Mouse (Mus musculus) neural tube, embryonic 14.5 days (tissue): Measurements from ENCODE around the gene Rimbp2. TPM values are rescaled to one million over a fixed set of nuclear protein-coding genes. Genes with fewer than 3 reads are reported as not detected.
"Not testable (repeated sequence)": the region's sequence is repeated elsewhere in the genome, so short reads cannot be mapped to it uniquely, and the experiment has no call there.

Source experiments
- ATAC-seq: fragments of 200-750 bp; cut with Nextera tagmentation; 2 replicates; pipeline ENCODE4 v1.8.0; 2017; ENCODE audit warnings: low read depth, mild to moderate bottlenecking, moderate TSS enrichment, moderate library complexity
- H3K27ac ChIP-seq: fragments of 300-500 bp; sonication (generic); 2 replicates; pipeline ENCODE4 v1.5.1; 2014; ENCODE audit warnings: low read depth, mild to moderate bottlenecking, control low read depth, low read length, moderate library complexity, mixed read lengths
- H3K27me3 ChIP-seq: fragments of 300-500 bp; sonication (generic); 2 replicates; pipeline ENCODE4 v1.6.1; 2014; ENCODE audit warnings: low read length; ENCODE audit not compliant: control insufficient read depth, insufficient read depth
- H3K36me3 ChIP-seq: fragments of 300-500 bp; sonication (generic); 2 replicates; pipeline ENCODE4 v1.6.1; 2014; ENCODE audit warnings: low read length, mixed read lengths; ENCODE audit not compliant: control insufficient read depth, insufficient read depth
- H3K4me1 ChIP-seq: fragments of 300-500 bp; sonication (generic); 2 replicates; pipeline ENCODE4 v1.6.1; 2014; ENCODE audit warnings: low read length; ENCODE audit not compliant: control insufficient read depth, insufficient read depth
- H3K4me2 ChIP-seq: fragments of 300-500 bp; sonication (generic); 2 replicates; pipeline ENCODE4 v1.6.1; 2014; ENCODE audit warnings: mild to moderate bottlenecking, low read depth, low read length, control low read depth
- H3K4me3 ChIP-seq: fragments of 300-500 bp; sonication (generic); 2 replicates; pipeline ENCODE4 v1.5.1; 2014; ENCODE audit warnings: low read depth, low read length, control low read depth, mixed read lengths
- H3K9ac ChIP-seq: fragments of 300-500 bp; sonication (generic); replicated peaks from 2 replicates; pipeline ENCODE4 v1.6.1; 2014; ENCODE audit warnings: low read depth, mild to moderate bottlenecking, control low read depth, low read length, mixed read lengths
- H3K9me3 ChIP-seq: fragments of 300-500 bp; sonication (generic); 2 replicates; pipeline ENCODE4 v1.6.1; 2016; ENCODE audit warnings: low read length; ENCODE audit not compliant: control insufficient read depth
- WGBS: fragments of 180-500 bp; shearing (Covaris S2); extraction: QIAGEN DNeasy Blood & Tissue Kit; methylation state at CpG from one replicate; pipeline ENCODE4 v1.1.7; 2014; 5-methylcytosine and 5-hydroxymethylcytosine counted together
- polyA plus RNA-seq: library from polyadenylated mRNA; unstranded; fragments of >200 nt; fragmentation: Nextera tagmentation; extraction: Ambion mirVana; gene quantifications from 2 replicates; pipeline ENCODE4 v1.2.1, GENCODE M21; 2014

Gene Rimbp2
- polyA plus RNA-seq, 1 experiment from 2014 or later = 8.0 TPM

GRCm38 (mm10) chr5:128735921-128736320 lies 217.4 kb downstream of the Rimbp2 start:
- H3K4me1 ChIP-seq = no peaks in the 10 kb centered on the region
- no peak overlapping the region for H3K4me3 ChIP-seq
- no peak overlapping the region for H3K9ac ChIP-seq
- H3K9me3 ChIP-seq = no peaks in the 10 kb centered on the region
- WGBS = 85% methylated on average over 22 of the region's 22 CpGs
- H3K36me3 ChIP-seq = no peaks in the 10 kb centered on the region
- ATAC-seq = no peak
- no peak overlapping the region for H3K27ac ChIP-seq
- no peak overlapping the region for H3K4me2 ChIP-seq
- no peaks in the 10 kb centered on the region for H3K27me3 ChIP-seq

DNA sequence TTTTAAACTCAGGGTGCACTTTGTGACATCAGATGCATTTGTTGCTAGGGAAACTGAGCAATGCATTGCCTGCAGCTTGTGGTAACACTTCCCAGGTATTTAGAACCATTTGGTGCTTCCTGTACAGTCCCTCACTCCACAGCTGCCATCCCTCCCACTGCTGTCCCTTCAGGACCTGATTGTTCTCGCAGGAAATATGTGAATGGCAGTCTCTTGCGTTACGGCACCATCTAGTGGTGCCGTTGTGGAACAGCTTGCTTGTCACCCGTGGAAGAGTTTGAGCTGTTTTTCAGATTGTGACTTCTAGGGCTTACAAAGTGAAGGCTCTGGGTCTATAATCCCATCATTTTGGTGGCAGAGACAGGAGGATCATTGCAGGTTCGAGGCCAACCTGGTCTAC lies 219.3 kb downstream of the Rimbp2 start:
- H3K36me3 ChIP-seq = no peaks in the 10 kb centered on the region
- no peaks in the 10 kb centered on the region for H3K9me3 ChIP-seq
- no peaks in the 10 kb centered on the region for H3K4me1 ChIP-seq
- no peak overlapping the region for H3K4me2 ChIP-seq
- H3K9ac ChIP-seq = no peak overlapping the region
- no peak overlapping the region for H3K4me3 ChIP-seq
- 4% methylated on average over 6 of the region's 6 CpGs for WGBS
- peak; percentile 54; the same call in 1 of the 2 replicates for ATAC-seq
- H3K27me3 ChIP-seq = no peaks in the 10 kb centered on the region
- H3K27ac ChIP-seq = no peak overlapping the region

- ATAC-seq = no peak
- Histone ChIP-seq H3K9ac (no peak overlapping the region), H3K4me3 (no peak overlapping the region), H3K36me3 (no peaks in the 10 kb centered on the region), H3K9me3 (no peaks in the 10 kb centered on the region), H3K4me1 (no peaks in the 10 kb centered on the region), H3K27me3 (no peaks in the 10 kb centered on the region), H3K4me2 (no peak overlapping the region), H3K27ac (no peak overlapping the region)
- WGBS = 67% methylated on average over 11 of the region's 11 CpGs
Measured at GRCm38 (mm10) chr5:128732416-128733014, 220.8 kb downstream of the Rimbp2 start.

DNA sequence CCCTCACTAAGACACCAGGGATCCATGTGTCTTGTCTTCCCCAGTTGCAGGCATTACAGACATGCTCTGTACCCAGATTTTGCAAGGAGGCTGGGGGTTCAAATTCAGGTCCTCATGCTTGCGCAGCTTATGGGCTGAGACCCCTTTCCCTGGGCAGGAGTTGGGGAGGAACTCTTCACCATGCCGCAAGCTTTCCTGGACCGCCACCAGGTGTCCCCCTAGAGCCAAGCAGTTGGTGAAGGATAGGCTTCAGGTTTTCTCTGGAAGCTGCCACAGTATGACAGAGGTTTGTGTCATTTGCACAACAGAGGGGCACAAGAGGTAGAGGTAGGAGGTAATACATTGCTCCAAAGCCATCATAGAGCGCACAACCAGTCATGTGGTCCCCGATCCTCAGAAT lies 222.7 kb downstream of the Rimbp2 start:
- ATAC-seq = no peak
- no peaks in the 10 kb centered on the region for H3K27me3 ChIP-seq
- WGBS = 49% methylated on average over 5 of the region's 5 CpGs

DNA sequence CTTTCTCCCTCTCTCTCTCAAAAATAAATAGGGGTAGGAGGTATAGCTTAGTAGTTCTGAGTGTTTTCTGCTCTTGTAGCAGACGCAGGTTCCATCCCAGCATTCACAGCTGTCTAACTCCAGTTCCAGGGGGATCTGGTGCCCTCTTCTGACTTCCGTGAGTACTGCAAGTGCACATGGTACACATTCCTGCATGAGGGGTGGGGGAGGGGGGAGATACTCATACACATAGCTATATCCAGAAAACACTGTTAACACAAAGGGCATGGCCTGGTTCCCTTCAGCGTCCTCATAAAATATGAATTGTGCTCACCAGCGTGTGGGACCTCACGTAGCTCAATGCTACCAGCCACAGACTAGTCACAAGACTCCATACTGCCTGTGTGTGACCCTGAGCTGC lies 223.9 kb downstream of the Rimbp2 start:
- WGBS = 81% methylated on average over 5 of the region's 5 CpGs
- H3K4me3 ChIP-seq = no peak overlapping the region

More for the DNA sequence above, 222.7 kb downstream of the Rimbp2 start:
- Histone ChIP-seq H3K27ac (no peak overlapping the region), H3K36me3 (no peaks in the 10 kb centered on the region), H3K9me3 (no peaks in the 10 kb centered on the region), H3K9ac (no peak overlapping the region), H3K4me3 (no peak overlapping the region), H3K4me1 (no peaks in the 10 kb centered on the region), H3K4me2 (no peak overlapping the region)

DNA sequence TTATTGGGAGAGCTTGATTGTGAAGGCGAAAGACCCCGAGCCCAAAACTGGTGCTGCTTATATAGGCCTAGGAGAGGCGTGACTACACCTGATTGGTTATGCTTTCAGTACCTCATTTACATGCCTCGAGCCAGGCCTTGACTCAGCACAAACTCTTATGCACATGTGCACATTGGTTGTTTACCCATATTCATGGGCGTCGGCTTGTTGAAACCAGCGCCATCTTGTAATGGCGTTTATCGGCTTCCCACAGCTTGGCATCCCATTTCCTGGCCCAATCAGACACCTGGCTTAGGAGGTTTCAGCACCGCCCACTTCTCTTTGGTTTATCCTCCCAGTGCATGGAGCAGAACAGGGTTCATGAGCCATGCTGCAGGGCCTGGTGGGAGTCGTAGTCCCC lies 232.8 kb downstream of the Rimbp2 start:
- not testable (repeated sequence) for H3K4me3 ChIP-seq, H3K9ac ChIP-seq, H3K4me2 ChIP-seq, H3K27me3 ChIP-seq, ATAC-seq, H3K9me3 ChIP-seq, H3K36me3 ChIP-seq, H3K4me1 ChIP-seq, H3K27ac ChIP-seq
- 91% methylated on average over 11 of the region's 11 CpGs for WGBS

More for the DNA sequence above, 223.9 kb downstream of the Rimbp2 start:
- no peak overlapping the region for H3K4me2 ChIP-seq
- H3K36me3 ChIP-seq = no peaks in the 10 kb centered on the region
- H3K9ac ChIP-seq = no peak overlapping the region
- H3K4me1 ChIP-seq = no peaks in the 10 kb centered on the region
- no peaks in the 10 kb centered on the region for H3K9me3 ChIP-seq
- ATAC-seq = no peak
- no peaks in the 10 kb centered on the region for H3K27me3 ChIP-seq
- H3K27ac ChIP-seq = no peak overlapping the region

DNA sequence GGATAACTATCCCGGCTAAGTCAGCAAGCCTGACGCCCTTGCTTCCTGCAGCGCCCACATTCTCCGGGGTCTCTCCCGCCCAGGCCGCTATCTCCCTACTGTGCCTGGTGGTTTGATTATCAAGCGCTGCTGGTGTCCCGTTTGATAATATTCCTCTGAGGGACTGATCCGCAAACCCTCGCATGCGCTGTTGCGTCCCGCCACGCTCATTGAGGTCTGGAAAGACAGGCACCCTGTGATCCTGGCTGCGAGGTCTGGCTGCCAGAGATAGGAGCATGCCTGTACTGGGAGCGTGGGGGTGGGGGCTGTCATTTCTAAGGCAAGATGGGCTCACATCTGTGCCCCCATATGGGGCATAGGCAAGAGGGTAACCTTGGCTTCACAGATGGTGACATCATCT lies 238.1 kb downstream of the Rimbp2 start:
- Histone ChIP-seq H3K27me3 (no peaks in the 10 kb centered on the region), H3K4me1 (no peaks in the 10 kb centered on the region), H3K4me3 (no peak overlapping the region), H3K4me2 (no peak overlapping the region), H3K27ac (no peak overlapping the region), H3K9ac (no peak overlapping the region), H3K9me3 (no peaks in the 10 kb centered on the region), H3K36me3 (no peaks in the 10 kb centered on the region)
- ATAC-seq = no peak
- 74% methylated on average over 16 of the region's 16 CpGs for WGBS

DNA sequence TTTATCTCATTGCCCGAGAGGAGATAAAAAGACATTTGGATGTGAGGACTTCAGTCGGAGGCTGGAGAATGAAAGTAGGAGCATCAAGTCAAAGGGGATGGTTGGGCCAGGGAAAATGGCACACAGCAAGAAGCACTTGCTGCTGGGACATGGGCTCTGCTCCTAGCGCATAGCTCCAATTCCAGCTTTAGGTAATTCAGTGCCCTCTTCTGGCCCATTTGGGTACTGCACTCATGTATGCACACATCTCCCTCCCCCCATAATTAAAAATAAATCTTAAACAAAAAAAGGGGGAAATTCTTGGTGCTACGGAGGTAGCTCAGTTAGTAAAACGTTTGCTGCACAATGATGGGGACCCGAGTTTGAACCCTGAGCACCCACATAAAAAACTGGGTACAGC lies 241.4 kb downstream of the Rimbp2 start:
- Histone ChIP-seq H3K4me3 (no peak overlapping the region), H3K9ac (no peak overlapping the region), H3K9me3 (no peaks in the 10 kb centered on the region), H3K4me2 (no peak overlapping the region), H3K4me1 (no peaks in the 10 kb centered on the region), H3K27me3 (no peaks in the 10 kb centered on the region), H3K27ac (no peak overlapping the region), H3K36me3 (no peaks in the 10 kb centered on the region)
- 88% methylated on average over 6 of the region's 6 CpGs for WGBS
- ATAC-seq = no peak

DNA sequence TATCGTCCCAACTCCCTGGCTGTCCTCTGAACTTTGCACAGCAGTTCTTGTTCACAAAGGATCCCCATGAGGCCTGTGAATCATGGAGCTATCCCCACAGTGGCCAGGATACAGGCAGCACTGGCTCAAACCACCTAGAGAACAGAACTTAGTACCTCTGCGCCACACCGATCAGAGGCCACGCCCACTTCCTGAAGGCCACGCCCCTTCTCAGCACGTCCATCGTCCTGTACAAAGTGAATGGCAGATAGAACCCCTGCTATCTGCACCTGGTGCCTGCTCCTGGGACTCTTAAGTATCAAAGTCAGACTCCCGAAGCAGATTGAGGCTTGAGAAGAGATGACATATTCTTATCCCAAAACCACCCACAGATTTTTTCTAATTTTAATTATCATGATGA lies 242.7 kb downstream of the Rimbp2 start:
- WGBS = 22% methylated on average over 8 of the region's 8 CpGs
- H3K4me2 ChIP-seq = no peak overlapping the region
- ATAC-seq = no peak

More for the DNA sequence above, 242.7 kb downstream of the Rimbp2 start:
- H3K9me3 ChIP-seq = no peaks in the 10 kb centered on the region
- H3K9ac ChIP-seq = no peak overlapping the region
- no peak overlapping the region for H3K27ac ChIP-seq
- H3K36me3 ChIP-seq = no peaks in the 10 kb centered on the region
- H3K27me3 ChIP-seq = no peaks in the 10 kb centered on the region
- H3K4me3 ChIP-seq = no peak overlapping the region
- no peaks in the 10 kb centered on the region for H3K4me1 ChIP-seq
